Mouse (Mus musculus): ENCODE results near the gene Plcb1. TPM values are rescaled to one million over a fixed set of nuclear protein-coding genes. Genes with fewer than 3 reads are reported as not detected.

The Plcb1 gene
- polyA plus RNA-seq, 1 experiment from 2014 or later = 7.9 TPM

DNA sequence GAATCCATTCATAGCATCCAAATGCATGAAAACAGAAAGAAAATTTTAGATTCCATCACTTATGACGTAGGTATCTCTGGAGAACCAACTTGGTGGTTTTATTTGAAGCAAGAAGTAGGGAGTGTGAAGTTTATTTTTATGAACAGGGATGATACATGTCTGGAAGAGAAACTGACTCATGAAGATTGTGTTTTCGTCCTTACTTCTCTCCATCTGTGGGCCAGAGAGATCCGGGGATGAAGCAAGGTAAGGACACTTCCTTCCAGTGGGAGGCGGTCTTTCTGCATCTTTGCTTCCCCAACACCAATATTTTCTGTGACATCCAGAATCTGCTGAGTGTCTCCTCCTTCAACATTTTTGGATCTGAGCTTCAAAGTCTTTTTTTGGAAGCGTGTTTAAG lies 6.0 kb upstream of the Plcb1 start:
- ATAC-seq (no peak), DNase-seq (no peak)
- Histone ChIP-seq H3K4me1 (ENCODE audit: insufficient read depth) (no peaks in the 10 kb centered on the region), H3K27me3 (ENCODE audit: insufficient read depth, low read length) (no peaks in the 10 kb centered on the region), H3K4me3 (ENCODE audit: low read depth, low read length) (no peak overlapping the region), H3K9me3 (ENCODE audit: low read length) (no peaks in the 10 kb centered on the region), H3K27ac (ENCODE audit: low read depth) (no peak overlapping the region), H3K36me3 (replicated peaks; ENCODE audit: insufficient read depth, low read length) (no peaks in the 10 kb centered on the region), H3K4me2 (ENCODE audit: low read depth, low read length) (no peak overlapping the region), H3K9ac (replicated peaks) (no peak overlapping the region)
- TF ChIP-seq EP300 (IDR thresholded peaks at IDR 0.05; ENCODE audit: low read depth) = no peak
- TF ChIP-seq CTCF (IDR thresholded peaks at IDR 0.05; ENCODE audit: low read depth) = peak; percentile 15; the same call in 1 of the 2 replicates
- 59% methylated on average over 5 of the region's 5 CpGs for WGBS (ENCODE audit: insufficient replicate concordance)

DNA sequence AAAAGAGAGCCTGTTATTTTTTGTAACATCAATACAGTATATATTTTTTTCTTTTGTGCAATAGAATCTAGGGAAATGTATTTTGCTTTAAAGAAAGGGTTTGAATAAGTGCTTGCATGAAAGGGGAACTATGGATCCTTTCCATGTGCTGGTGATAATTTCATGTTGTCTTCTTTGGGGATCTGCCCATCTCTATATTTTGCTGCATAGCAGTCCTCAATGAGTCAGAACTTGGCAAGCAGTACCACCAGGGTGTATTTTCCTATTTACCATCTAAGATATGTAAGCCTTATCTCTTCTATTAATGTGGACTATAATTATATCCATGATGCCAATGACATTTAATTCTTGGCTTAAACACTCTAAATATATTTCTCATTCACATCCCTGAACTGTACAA lies 5.6 kb upstream of the Plcb1 start:
- Histone ChIP-seq H3K4me1 (ENCODE audit: insufficient read depth) (no peaks in the 10 kb centered on the region), H3K9me3 (ENCODE audit: low read length) (no peaks in the 10 kb centered on the region), H3K27ac (ENCODE audit: low read depth) (no peak overlapping the region), H3K4me2 (ENCODE audit: low read depth, low read length) (no peak overlapping the region), H3K4me3 (ENCODE audit: low read depth, low read length) (no peak overlapping the region), H3K36me3 (replicated peaks; ENCODE audit: insufficient read depth, low read length) (no peaks in the 10 kb centered on the region), H3K9ac (replicated peaks) (no peak overlapping the region), H3K27me3 (ENCODE audit: insufficient read depth, low read length) (no peaks in the 10 kb centered on the region)
- DNase-seq (no peak), ATAC-seq (no peak)
- no peak for TF ChIP-seq CTCF (IDR thresholded peaks at IDR 0.05; ENCODE audit: low read depth)
- TF ChIP-seq EP300 (IDR thresholded peaks at IDR 0.05; ENCODE audit: low read depth) = no peak

- Histone ChIP-seq H3K4me1 (ENCODE audit: insufficient read depth) (no peaks in the 10 kb centered on the region), H3K4me2 (ENCODE audit: low read depth, low read length) (peak overlapping the region; percentile 76), H3K9ac (replicated peaks) (peak overlapping the region; percentile 69), H3K9me3 (ENCODE audit: low read length) (no peaks in the 10 kb centered on the region), H3K4me3 (ENCODE audit: low read depth, low read length) (peak overlapping the region; percentile 66), H3K36me3 (replicated peaks; ENCODE audit: insufficient read depth, low read length) (no peaks in the 10 kb centered on the region), H3K27ac (ENCODE audit: low read depth) (peak overlapping the region; percentile 71), H3K27me3 (ENCODE audit: insufficient read depth, low read length) (no peaks in the 10 kb centered on the region)
- no peak for DNase-seq
- no peak; the same call in 1 of the 2 replicates for ATAC-seq
- 16% methylated on average over 6 of the region's 6 CpGs for WGBS (ENCODE audit: insufficient replicate concordance)
- TF ChIP-seq EP300 (IDR thresholded peaks at IDR 0.05; ENCODE audit: low read depth) (no peak), CTCF (IDR thresholded peaks at IDR 0.05; ENCODE audit: low read depth) (no peak)
Observed at GRCm38 (mm10) chr2:134786856-134787250, 986 bp downstream of the Plcb1 start.

DNA sequence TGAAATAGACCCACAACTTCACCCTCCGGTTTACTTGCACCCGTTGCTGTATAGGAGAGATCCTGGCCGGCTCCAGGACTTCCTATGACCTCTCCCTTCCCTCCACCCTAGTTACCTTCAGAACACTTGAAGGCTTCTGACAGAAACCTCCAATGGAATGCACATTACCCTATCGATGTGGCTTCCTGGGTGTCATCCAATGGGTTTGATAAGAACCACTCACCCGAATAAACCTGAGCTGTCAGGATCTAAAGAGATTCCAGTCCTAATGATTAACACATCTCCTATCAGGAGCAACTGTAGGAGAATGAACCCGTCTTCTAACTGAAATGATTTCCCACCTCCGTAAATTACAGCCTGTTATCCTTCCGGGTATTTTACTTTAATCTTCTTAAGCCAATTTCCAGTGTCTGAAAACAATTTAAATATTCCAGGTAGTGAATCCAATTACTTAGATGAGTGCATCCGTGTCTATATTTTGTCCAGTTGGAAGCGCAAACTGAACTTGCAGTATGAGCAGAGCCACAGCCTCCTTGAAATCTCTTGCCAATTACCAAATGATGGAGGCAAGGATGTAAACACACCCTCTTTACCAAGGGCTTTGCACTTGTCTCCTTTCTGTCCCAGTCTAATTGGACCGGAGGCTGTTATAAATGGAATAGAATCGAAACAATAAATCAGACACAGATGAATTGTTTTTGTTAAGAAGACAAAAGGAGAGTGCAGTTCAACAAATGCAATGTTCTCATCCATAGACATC lies 1.6 kb downstream of the Plcb1 start:
- TF ChIP-seq CTCF (IDR thresholded peaks at IDR 0.05; ENCODE audit: low read depth) (no peak), EP300 (IDR thresholded peaks at IDR 0.05; ENCODE audit: low read depth) (no peak)
- 59% methylated on average over 12 of the region's 12 CpGs for WGBS (ENCODE audit: insufficient replicate concordance)
- Histone ChIP-seq H3K27ac (ENCODE audit: low read depth) (no peak overlapping the region), H3K36me3 (replicated peaks; ENCODE audit: insufficient read depth, low read length) (no peaks in the 10 kb centered on the region), H3K9ac (replicated peaks) (peak overlapping the region; percentile 69), H3K27me3 (ENCODE audit: insufficient read depth, low read length) (no peaks in the 10 kb centered on the region), H3K4me2 (ENCODE audit: low read depth, low read length) (peak overlapping the region; percentile 76), H3K4me1 (ENCODE audit: insufficient read depth) (no peaks in the 10 kb centered on the region), H3K4me3 (ENCODE audit: low read depth, low read length) (peak overlapping the region; percentile 66), H3K9me3 (ENCODE audit: low read length) (no peaks in the 10 kb centered on the region)
- DNase-seq (no peak), ATAC-seq (no peak)

GRCm38 (mm10) chr2:134792926-134793325 lies 7.1 kb downstream of the Plcb1 start:
- Histone ChIP-seq H3K4me1 (ENCODE audit: insufficient read depth) (no peaks in the 10 kb centered on the region), H3K4me2 (ENCODE audit: low read depth, low read length) (peak overlapping the region; percentile 16; the same call in 1 of the 2 replicates), H3K9ac (replicated peaks) (no peak overlapping the region), H3K27ac (ENCODE audit: low read depth) (0 out of 2 replicates have a peak overlapping the region, but pooled peaks have one; percentile 22), H3K4me3 (ENCODE audit: low read depth, low read length) (no peak overlapping the region), H3K36me3 (replicated peaks; ENCODE audit: insufficient read depth, low read length) (no peaks in the 10 kb centered on the region), H3K9me3 (ENCODE audit: low read length) (no peaks in the 10 kb centered on the region), H3K27me3 (ENCODE audit: insufficient read depth, low read length) (no peaks in the 10 kb centered on the region)
- TF ChIP-seq CTCF (IDR thresholded peaks at IDR 0.05; ENCODE audit: low read depth) (no peak), EP300 (IDR thresholded peaks at IDR 0.05; ENCODE audit: low read depth) (no peak)
- DNase-seq = peak; percentile 18
- WGBS (ENCODE audit: insufficient replicate concordance) = 62% methylated on average over 7 of the region's 7 CpGs
- ATAC-seq = peak; percentile 92

DNA sequence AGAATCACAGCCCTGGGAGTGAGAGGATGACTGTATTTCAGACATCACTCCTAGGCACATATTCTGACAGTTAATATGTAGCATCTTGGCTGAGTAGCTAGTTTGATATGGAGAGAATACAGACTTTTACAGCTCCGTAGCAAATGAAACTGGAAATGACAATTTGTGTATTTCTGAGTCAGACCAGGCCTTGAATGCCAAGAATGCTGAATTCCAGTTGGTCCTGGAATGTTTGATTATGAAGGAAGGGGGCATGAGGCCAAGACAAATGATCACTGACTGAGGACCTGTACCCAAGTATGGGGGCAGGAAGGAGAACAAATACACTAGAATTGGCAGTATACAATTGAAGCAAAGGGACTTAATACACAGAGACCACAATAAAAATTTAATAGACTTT lies 14.4 kb downstream of the Plcb1 start:
- no peaks in the 10 kb centered on the region for H3K36me3 ChIP-seq (replicated peaks; ENCODE audit: insufficient read depth, low read length)
- no peak overlapping the region for H3K9ac ChIP-seq (replicated peaks)
- ATAC-seq = no peak
- no peaks in the 10 kb centered on the region for H3K27me3 ChIP-seq (ENCODE audit: insufficient read depth, low read length)
- DNase-seq = no peak
- H3K27ac ChIP-seq (ENCODE audit: low read depth) = no peak overlapping the region
- H3K9me3 ChIP-seq (ENCODE audit: low read length) = no peaks in the 10 kb centered on the region
- no peak overlapping the region for H3K4me2 ChIP-seq (ENCODE audit: low read depth, low read length)
- H3K4me3 ChIP-seq (ENCODE audit: low read depth, low read length) = no peak overlapping the region
- 52% methylated on average over 1 of the region's 1 CpGs for WGBS (ENCODE audit: insufficient replicate concordance)
- TF ChIP-seq CTCF (IDR thresholded peaks at IDR 0.05; ENCODE audit: low read depth) (no peak), EP300 (IDR thresholded peaks at IDR 0.05; ENCODE audit: low read depth) (no peak)
- no peaks in the 10 kb centered on the region for H3K4me1 ChIP-seq (ENCODE audit: insufficient read depth)
